Mouse (Mus musculus) lung, adult 2 months (tissue): Measurements from ENCODE around the gene Becn1.

Source experiments
- CTCF ChIP-seq: fragments of 200-500 bp; IDR thresholded peaks from 2 replicates; pipeline ENCODE4 v1.5.1; 2011; ENCODE audit warnings: mild to moderate bottlenecking, low read length, control low read depth; ENCODE audit not compliant: insufficient read depth
- POLR2A ChIP-seq: fragments of 200-500 bp; IDR thresholded peaks from 2 replicates; pipeline ENCODE4 v1.6.1; 2011; ENCODE audit warnings: low read depth, mild to moderate bottlenecking, control low read depth, low read length, borderline replicate concordance; ENCODE audit errors: extremely low read depth

DNA sequence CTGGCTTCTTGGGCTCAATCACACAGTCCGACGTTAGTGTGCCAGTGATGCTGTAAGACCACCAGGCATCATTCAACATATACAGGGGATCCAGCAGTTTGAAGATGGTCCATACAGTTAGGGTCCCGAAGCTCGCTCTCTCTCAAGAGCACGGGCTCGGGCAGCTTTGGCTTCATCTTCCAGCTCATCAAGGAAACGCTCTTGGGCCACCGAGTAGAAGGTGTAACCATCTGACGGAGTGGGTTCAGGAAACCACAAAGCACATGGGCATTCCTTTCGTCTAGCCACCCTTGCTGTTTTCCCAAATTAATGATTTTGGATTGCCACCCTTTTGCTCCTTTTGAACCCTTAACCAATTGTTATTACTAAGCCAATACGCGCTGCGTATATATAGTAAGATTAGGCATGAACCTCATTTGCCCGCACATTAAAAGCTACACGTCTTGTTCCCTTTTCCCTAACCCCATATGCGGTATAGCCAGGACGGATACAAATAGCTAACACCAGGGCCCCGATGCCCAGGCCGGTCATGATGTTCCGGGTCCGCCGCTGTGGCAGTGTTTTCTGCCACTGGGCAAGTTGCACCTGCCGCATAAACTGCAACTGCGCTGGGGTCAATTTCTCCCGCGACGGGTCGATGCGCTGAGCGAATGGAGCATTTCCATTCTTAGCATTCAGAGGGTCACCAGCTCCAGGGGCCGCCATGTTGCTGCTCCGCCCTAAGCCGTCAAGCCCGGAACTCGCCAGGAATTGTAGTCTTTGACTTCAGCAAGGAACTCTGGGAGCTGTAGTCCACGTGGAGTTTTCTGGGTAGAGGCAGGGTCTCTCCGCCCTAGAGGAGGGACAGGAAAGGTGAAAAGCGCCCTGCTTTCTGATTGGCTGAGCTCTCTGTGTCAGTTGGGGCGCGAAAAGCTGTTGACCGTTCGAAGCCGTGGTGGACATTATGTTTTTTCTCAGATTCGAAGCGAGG is 23.6 kb downstream of the Becn1 start, which contains the start of the genes Cntd1 and Coa3:
- TF ChIP-seq CTCF (no peak), POLR2A (peak; percentile 84; the same call in 1 of the 2 replicates)
